Mouse (Mus musculus) mesoderm, embryonic 11.5 days (tissue): Measurements from ENCODE around the gene Ube2e1.
A peak's percentile ranks its signal among the peaks of the same experiment; 100 is the strongest.
"Not testable (repeated sequence)": the region's sequence is repeated elsewhere in the genome, so short reads cannot be mapped to it uniquely, and the experiment has no call there.

ENCODE experiments used
- DNase-seq: peaks from one replicate; pipeline ENCODE4 v3.0.0-alpha.2; 2012; ENCODE audit warnings: low read depth, low spot score

Ube2e1 gene

DNA sequence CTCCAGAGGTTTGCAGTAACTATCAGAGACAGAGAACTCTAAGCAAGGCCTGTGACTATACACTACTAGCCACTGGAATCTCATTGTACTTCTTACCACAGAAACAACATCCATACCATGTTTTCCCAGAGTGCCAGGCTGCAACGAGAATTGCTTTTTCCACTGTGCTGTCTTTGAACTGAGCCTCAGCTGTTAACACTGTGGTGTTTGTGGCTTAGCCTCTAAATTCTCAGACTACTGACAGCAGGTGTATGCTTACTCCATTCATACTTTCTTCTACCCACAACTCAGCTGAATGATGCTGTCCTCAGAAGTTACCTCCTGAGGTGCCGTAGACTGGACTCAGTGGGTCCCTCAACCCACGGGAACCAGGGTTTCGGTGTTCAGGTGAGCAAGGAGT lies 89.9 kb downstream of the Ube2e1 start:
- no peak for DNase-seq

DNA sequence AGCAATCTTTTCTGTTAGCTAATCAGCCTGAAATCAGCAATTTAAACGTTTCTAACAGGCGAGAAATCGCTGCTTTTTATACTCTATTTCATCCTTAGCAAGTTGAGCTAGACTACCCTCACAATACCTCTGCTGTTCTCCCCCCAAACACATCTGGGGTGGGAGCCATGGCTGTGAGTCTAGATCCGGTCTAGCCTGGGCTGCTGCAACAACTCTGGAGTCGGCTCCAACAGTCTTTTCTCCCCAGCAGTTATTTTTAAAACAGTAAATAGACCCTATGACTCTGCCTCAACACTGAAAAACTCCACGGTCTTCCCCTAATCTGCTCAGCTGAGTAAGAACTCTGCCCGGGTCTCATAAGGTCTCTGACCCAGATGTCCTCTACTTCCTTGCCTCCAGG lies 91.5 kb downstream of the Ube2e1 start:
- DNase-seq, result no peak

DNA sequence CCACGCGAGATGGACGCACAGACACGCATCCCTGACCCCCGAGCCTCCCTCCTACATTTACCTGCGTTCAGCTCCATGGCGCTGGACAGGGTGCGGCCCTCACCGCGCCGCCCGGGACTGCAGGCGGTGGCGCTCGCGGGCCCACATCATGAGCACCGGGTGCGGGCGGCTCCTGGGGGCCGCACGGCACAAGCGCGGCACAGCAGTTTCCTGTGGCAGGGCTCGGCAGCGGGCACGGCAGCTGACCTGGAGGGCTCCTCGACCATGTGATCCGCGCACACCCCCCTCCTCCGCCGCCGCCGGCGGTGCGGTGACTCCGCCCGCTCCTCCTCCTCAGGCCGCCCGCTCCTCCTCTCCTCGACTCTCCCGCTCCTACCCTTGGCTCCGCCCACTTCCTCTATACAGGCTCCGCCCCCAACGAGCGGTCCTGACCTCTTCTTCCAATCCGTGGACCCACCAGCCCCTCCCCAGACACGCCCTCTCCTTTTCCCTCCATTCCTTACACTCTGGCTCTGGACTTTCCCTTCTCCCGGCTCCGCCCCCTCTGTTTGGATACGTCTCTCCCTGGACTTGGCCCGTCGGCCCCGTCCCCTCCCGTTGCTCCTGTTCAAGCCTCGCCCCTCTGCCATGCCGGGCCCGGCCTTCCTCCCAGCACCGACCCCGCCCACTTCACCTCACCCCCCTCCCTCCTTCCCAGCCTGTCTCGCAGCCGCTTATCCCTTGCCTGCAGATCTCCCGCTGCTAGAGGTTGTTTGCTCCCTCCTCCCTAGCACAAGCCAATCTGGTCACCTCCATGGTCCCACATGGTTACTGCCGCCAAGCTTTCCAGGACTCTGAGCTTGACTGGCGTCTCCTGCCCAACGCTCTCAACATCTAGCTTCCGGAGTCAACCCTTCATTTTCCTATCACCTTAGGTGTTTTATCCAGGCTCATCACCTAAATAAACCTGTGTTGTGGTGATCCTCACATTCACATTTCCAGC lies 92.6 kb downstream of the Ube2e1 start, which contains the start of gene Nr1d2:
Gene Nr1d2, minus strand, starts transcription at position 378 of the 982 bp plus-strand sequence.
- DNase-seq, result peak; percentile 99

DNA sequence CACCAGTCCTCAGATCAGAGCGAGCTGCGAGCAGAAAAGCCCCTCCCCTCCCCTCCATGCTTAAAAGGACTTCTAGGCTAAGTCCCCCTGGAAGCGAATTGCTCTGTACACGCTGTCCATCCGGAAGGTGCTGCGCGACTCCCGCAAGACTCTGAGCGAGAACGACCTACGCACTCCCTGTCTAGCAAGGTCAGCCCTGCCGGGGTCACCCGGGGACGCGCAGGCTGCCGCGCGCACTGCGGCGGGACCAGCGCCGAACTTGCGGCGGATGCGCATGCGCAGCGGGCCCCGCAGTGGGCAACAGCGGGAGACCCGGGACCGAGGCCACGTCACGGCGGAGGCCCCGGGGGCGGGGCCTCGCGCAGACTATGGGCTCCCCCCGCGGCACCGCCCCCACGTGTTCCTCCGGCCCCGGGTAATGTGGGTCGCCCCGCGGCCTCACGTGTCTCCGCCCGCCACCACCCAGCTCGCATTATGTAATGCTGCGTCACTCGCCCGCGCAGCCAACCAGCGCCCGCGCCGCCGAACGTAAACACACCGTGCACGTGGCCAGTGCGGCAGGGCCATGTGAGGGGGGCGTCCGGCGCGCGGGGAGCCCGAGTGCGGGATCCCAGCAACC lies 93.4 kb downstream of the Ube2e1 start:
- peak; percentile 97 for DNase-seq

DNA sequence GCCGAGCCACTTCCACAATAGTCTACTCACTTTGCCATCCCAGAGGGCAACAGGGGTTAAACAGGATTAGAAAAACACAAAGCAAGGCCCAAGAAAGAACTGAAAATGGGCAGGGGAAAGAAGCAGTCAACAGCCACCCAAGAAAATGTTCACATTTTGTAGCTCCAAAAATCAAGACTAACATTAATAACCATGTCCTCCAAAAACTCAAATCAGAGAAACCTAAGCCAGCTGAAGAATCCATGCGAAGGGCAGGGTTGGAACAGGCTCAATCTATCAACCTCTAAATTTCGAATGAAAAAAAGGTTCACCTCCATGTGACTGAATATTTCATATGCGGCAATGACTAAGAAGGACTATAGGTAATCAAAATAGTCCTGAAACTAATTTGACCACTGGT lies 94.3 kb downstream of the Ube2e1 start:
- no peak for DNase-seq

DNA sequence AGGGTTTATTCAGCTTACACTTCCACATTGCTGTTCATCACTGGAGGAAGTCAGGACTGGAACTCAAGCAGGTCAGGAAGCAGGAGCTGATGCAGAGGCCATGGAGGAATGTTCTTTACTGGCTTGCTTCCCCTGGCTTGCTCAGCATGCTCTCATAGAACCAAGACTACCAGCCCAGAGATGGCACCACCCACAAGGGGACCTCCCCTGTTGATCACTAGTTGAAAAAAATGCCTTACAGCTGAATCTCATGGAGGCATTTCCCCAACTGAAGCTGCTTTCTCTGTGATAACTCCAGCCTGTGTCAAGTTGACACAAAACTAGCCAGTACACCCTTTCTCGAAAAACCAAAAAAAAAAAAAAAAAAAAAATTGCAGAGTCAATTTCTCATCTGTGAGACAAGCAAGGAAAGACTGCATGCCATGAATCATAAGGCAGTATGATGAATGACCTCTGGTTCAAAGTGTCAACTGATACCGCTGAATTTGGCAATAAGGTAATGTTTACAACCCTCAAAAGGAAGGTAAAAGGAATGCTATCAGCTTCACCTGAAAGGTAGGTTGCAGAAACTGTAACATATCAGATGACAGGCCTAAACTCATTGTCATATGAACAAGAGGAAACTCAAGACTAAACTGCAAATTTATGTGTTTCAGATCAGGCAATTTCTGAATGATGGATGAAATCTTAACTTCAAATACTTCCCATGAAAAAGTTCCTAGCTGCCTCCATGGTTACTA lies 95.0 kb downstream of the Ube2e1 start:
- not testable (repeated sequence) for DNase-seq

DNA sequence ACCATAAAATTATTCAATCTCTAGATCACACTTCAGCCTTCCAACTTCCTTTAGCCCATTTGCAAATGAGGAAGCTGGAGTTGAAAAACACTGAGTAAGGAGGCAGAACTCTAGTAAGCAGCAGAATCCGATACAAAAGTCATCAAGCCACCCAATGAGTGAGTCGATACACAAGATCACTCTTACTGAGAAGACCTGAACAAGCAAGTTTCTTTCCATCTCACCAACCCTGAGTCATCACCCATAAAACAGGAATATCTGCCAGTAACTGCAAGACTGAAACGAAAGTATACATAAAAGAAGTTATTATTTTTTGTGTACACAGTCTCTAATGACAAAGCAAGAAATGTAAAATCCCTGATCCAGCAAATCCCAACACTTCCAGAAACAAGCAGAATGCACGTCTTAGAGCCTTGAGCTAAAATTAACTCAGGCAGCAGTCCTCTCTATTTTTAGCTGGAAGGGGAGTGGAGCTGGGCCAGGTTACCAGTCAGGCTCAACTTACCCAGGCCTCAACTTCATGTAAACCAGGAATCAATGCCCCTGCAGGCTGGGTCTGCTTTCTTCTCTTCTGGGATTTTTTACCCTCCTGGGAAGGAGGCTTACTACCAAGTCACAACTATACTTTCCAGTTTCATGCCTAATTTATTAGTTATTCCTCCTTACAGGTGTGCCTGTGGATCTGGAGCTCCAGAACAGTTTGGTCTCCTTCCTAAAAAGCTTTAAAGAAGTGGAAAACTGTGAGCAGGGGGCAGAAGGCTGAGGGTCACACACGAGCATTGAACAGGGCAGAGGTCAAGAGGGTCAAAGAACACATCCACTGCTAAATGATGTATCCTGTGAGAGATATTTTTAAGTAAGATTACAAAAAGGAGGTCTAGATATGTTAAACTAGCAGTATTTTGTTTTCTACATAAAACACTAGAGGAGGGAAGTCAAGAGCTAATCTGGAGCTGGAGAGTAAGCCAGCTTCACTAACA lies 97.4 kb downstream of the Ube2e1 start:
- DNase-seq, result no peak

DNA sequence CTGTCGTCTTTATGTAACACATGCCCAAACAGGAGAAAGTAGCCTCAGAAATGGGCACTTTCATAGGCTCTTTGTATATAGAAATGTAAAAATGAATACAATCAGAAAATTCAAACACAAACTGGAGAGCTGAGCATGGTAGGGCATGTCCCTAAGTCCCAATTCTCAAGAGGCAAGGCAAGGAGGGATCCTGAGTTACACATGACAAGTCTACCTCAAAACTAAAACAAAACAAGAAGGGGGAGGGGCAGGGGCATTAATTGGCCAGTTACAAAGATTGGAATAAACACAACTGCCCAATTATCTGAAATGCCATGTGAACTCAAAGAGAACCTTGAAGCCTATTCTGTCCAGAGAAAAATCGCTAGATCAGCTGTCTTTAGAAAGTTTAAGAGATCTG lies 98.6 kb downstream of the Ube2e1 start:
- no peak for DNase-seq
